Mouse (Mus musculus) midbrain, embryonic 15.5 days (tissue): ENCODE data around the gene Cnpy2. TPM values are rescaled to one million over a fixed set of nuclear protein-coding genes. Genes with fewer than 3 reads are reported as not detected.

Experiments used
- ATAC-seq: fragments of 200-750 bp; cut with Nextera tagmentation; replicated peaks from 2 replicates; pipeline ENCODE4 v1.8.0; 2017; ENCODE audit warnings: moderate TSS enrichment
- H3K27ac ChIP-seq: fragments of 300-500 bp; sonication (generic); 2 replicates; pipeline ENCODE4 v1.5.1; 2015; ENCODE audit warnings: mild to moderate bottlenecking, inconsistent platforms
- H3K27me3 ChIP-seq: fragments of 300-500 bp; sonication (generic); replicated peaks from 2 replicates; pipeline ENCODE4 v1.6.1; 2015; ENCODE audit warnings: inconsistent platforms
- H3K36me3 ChIP-seq: fragments of 300-500 bp; sonication (generic); replicated peaks from 2 replicates; pipeline ENCODE4 v1.6.1; 2015; ENCODE audit warnings: inconsistent platforms
- H3K4me1 ChIP-seq: fragments of 300-500 bp; sonication (generic); 2 replicates; pipeline ENCODE4 v1.6.1; 2015; ENCODE audit warnings: inconsistent platforms
- H3K4me2 ChIP-seq: fragments of 300-500 bp; sonication (generic); 2 replicates; pipeline ENCODE4 v1.6.1; 2015; ENCODE audit warnings: inconsistent platforms, mild to moderate bottlenecking, moderate library complexity
- H3K4me3 ChIP-seq: fragments of 300-500 bp; sonication (generic); 2 replicates; pipeline ENCODE4 v1.5.1; 2015; ENCODE audit warnings: mild to moderate bottlenecking, inconsistent platforms
- H3K9ac ChIP-seq: fragments of 300-500 bp; sonication (generic); 2 replicates; pipeline ENCODE4 v1.6.1; 2015; ENCODE audit warnings: mild to moderate bottlenecking, inconsistent platforms
- H3K9me3 ChIP-seq: fragments of 300-500 bp; sonication (generic); 2 replicates; pipeline ENCODE4 v1.6.1; 2016; ENCODE audit warnings: inconsistent platforms
- WGBS: fragments of 180-500 bp; shearing (Covaris S2); methylation state at CpG from one replicate; pipeline ENCODE4 v1.1.7; 2015; ENCODE audit warnings: mixed read lengths; 5-methylcytosine and 5-hydroxymethylcytosine counted together
- polyA plus RNA-seq: library from polyadenylated mRNA; unstranded; fragments of >200 nt; fragmentation: Nextera tagmentation; extraction: Ambion mirVana; gene quantifications from 2 replicates; pipeline ENCODE4 v1.2.1, GENCODE M21; 2015

Cnpy2 gene
- polyA plus RNA-seq, 1 experiment from 2014 or later = 194 TPM

- no peak for ATAC-seq
- Histone ChIP-seq H3K27ac (no peak overlapping the region), H3K9ac (no peak overlapping the region)
Measured at GRCm38 (mm10) chr10:128297622-128298021, 24.6 kb upstream of the Cnpy2 start.

GRCm38 (mm10) chr10:128298243-128298642 is 24.0 kb upstream of the Cnpy2 start:
- Histone ChIP-seq H3K9ac (no peak overlapping the region), H3K9me3 (no peaks in the 10 kb centered on the region), H3K36me3 (no peaks in the 10 kb centered on the region), H3K4me3 (no peak overlapping the region), H3K27me3 (no peaks in the 10 kb centered on the region), H3K27ac (no peak overlapping the region), H3K4me1 (peaks cover 8% of the 10 kb centered on the region), H3K4me2 (no peak overlapping the region)
- no peak for ATAC-seq
- WGBS = 81% methylated on average over 6 of the region's 6 CpGs

More at GRCm38 (mm10) chr10:128297622-128298021, 24.6 kb upstream of the Cnpy2 start:
- Histone ChIP-seq H3K36me3 (no peaks in the 10 kb centered on the region), H3K4me2 (no peak overlapping the region), H3K4me3 (no peak overlapping the region), H3K27me3 (no peaks in the 10 kb centered on the region), H3K4me1 (peaks cover 6% of the 10 kb centered on the region), H3K9me3 (no peaks in the 10 kb centered on the region)
- 77% methylated on average over 11 of the region's 11 CpGs for WGBS

DNA sequence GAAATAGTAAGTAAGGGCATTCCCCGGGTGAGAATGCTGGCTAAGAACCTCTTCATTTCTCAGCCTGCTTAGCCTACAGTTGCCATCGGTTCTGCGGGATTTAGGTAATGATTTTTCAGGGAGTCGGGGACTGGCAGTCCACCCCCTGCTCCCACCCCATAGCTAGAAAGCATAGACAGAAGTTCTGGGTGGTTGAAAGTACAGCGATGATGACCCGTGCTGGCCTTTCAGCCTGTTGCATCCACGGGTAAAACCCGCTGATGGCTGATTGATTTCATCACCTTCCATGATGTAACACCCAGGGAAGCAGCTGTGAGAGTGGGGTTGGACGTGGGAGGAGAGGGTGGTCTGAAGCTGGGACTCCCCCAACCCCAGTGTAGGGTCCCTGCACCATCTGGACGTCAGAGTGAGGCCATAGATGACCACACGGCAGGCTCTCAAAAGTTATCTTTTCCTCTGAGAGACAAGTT is 23.5 kb upstream of the Cnpy2 start, which contains the start of gene Il23a:
TSS of gene Il23a (minus strand) at position 51 of the 470 bp plus-strand sequence.
- Histone ChIP-seq H3K36me3 (no peaks in the 10 kb centered on the region), H3K4me3 (no peak within 1 kb of the TSS), H3K9me3 (no peaks in the 10 kb centered on the region), H3K4me2 (no peak within 1 kb of the TSS), H3K9ac (no peak within 1 kb of the TSS), H3K27ac (no peak within 1 kb of the TSS), H3K4me1 (peaks cover 9% of the 10 kb centered on the region), H3K27me3 (no peaks in the 10 kb centered on the region)
- 85% methylated on average over 11 of the region's 11 CpGs for WGBS
- ATAC-seq = no peak

DNA sequence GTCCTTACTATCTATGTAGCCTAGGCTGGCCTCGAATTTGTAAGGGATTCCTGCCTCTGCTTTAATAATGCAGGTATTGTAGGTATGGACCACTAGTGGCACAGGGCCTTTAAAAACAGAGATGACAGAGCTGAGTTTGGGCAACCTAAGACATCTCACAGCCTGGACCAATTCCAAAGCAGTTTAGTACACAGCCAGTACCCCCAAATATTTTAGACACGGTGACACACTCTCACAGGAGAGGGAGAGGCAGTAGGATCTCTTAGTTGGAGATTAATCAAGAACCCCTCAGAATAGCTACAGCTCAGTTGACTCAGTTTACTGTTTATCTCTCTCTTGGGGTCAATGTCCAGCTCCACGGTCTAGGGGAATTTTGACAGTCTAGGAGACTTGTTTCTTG is 19.9 kb upstream of the Cnpy2 start:
- no peak for ATAC-seq
- WGBS = 33% methylated on average over 3 of the region's 3 CpGs

DNA sequence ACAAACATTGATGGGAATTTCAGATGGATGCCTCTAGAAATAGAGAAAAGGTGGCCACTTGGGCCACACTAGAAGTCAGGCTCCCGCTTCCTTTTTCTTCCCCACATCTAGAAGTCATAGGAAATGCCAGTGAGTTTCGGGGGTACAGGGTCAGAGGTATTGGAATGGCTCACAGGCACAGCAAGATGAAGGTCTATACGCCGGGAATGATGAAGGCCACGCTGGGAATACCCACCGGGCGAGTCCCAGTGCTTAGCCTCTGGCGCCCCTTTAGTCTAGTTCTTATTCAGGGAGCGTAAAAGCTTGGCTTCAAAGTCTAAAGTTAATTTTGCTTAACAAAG is 19.5 kb upstream of the Cnpy2 start:
- Histone ChIP-seq H3K9me3 (no peaks in the 10 kb centered on the region), H3K4me1 (peaks cover 20% of the 10 kb centered on the region), H3K27ac (peak overlapping the region; percentile 97), H3K27me3 (no peaks in the 10 kb centered on the region), H3K4me3 (peak overlapping the region; percentile 56), H3K4me2 (peak overlapping the region; percentile 81), H3K9ac (peak overlapping the region; percentile 67), H3K36me3 (no peaks in the 10 kb centered on the region)
- under 1% methylated on average over 9 of the region's 9 CpGs for WGBS
- peak; percentile 48 for ATAC-seq

More for the DNA sequence above, 19.9 kb upstream of the Cnpy2 start:
- H3K4me1 ChIP-seq = peaks cover 20% of the 10 kb centered on the region
- H3K27ac ChIP-seq = peak overlapping the region; percentile 97
- peak overlapping the region; percentile 81 for H3K4me2 ChIP-seq
- no peaks in the 10 kb centered on the region for H3K27me3 ChIP-seq
- no peaks in the 10 kb centered on the region for H3K9me3 ChIP-seq
- peak overlapping the region; percentile 67 for H3K9ac ChIP-seq
- H3K36me3 ChIP-seq = no peaks in the 10 kb centered on the region
- peak overlapping the region; percentile 56 for H3K4me3 ChIP-seq

DNA sequence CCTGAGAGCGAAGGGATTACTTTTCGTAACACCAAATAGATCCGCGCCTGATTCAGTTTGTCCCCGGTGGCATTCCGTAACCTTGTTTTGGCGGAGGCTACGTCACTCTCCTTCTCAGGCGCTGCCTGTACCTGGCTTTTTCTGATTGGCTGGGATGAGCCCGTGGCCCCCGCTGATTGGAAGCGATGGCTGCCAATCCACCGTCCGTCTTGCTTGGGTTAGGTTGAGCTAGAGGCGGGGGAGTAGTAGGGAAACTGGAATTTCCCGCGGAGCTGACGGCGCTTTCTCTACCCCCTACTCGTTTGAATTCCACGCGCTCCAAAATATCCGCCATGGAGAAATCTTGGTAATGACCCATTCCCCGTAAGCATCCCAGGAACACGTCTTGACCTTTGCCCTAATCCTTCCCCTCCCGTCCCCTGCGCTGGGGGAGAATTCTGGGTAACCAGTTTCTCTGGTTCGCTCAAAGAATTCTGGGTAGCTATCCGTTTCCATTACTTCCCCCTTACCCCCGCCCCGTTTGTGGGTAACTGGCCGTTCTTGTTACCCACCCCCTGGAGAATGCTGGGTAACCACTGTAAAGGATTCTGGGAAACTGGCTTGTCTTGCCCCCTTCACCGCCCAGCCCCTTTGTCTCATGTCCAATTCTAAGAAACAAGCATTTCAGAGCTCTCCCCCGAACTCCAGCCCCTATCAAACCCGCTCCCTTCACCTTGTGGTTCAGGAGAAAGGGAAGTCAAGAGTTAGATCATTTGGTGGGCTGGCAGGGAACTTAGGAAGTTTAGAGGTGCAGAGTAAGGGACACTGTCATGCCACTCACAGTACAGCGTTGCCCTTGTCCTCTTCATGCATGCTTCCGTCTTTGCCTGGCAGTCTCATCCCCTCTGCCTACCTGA is 18.9 kb upstream of the Cnpy2 start, which contains the start of gene Pan2:
TSS of gene Pan2 (plus strand) at position 210 of the 896 bp plus-strand sequence.
- H3K27ac ChIP-seq = peak within 1 kb of the TSS; percentile 97
- H3K36me3 ChIP-seq = no peaks in the 10 kb centered on the region
- peak within 1 kb of the TSS; percentile 81 for H3K4me2 ChIP-seq
- H3K27me3 ChIP-seq = no peaks in the 10 kb centered on the region
- peak; percentile 99 for ATAC-seq
- peak within 1 kb of the TSS; percentile 56 for H3K4me3 ChIP-seq
- no peaks in the 10 kb centered on the region for H3K9me3 ChIP-seq
- peak within 1 kb of the TSS; percentile 69 for H3K9ac ChIP-seq
- WGBS = 1% methylated on average over 37 of the region's 37 CpGs
- peaks cover 20% of the 10 kb centered on the region for H3K4me1 ChIP-seq

GRCm38 (mm10) chr10:128309654-128310053 is 12.6 kb upstream of the Cnpy2 start:
- H3K27ac ChIP-seq = no peak overlapping the region
- peaks cover 14% of the 10 kb centered on the region for H3K36me3 ChIP-seq
- no peak overlapping the region for H3K4me3 ChIP-seq
- H3K9ac ChIP-seq = no peak overlapping the region
- 92% methylated on average over 7 of the region's 7 CpGs for WGBS
- H3K27me3 ChIP-seq = no peaks in the 10 kb centered on the region
- no peak for ATAC-seq
- H3K4me2 ChIP-seq = no peak overlapping the region
- no peaks in the 10 kb centered on the region for H3K9me3 ChIP-seq
- H3K4me1 ChIP-seq = peaks cover 2% of the 10 kb centered on the region

GRCm38 (mm10) chr10:128310177-128310576 is 12.1 kb upstream of the Cnpy2 start:
- Histone ChIP-seq H3K9ac (0 out of 2 replicates have a peak overlapping the region, but pooled peaks have one; percentile 8), H3K27ac (no peak overlapping the region), H3K9me3 (no peaks in the 10 kb centered on the region), H3K4me3 (no peak overlapping the region), H3K36me3 (peaks cover 18% of the 10 kb centered on the region), H3K4me2 (no peak overlapping the region), H3K4me1 (no peaks in the 10 kb centered on the region; the same call in 1 of the 2 replicates), H3K27me3 (no peaks in the 10 kb centered on the region)
- WGBS = 54% methylated on average over 11 of the region's 11 CpGs
- no peak for ATAC-seq

DNA sequence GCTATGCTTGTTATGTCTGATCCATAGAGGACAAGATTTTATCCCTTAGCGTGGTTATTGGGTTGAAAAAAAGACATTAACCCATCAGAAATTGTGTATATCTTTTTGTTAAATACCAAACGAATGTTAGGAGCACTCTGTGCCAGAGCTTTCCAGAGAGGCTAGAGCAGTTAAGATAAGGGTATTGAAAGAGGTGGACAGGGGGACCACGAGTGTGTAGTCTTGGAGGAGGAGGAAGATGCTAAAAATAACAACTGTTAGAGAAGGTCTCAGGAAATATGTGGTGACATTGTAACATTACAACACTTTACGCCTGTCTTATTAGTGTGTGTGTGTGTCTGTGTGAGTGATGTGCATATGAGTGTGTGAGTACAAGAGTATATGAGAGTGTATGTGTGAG is 11.4 kb upstream of the Cnpy2 start:
- ATAC-seq = no peak
- peaks cover 25% of the 10 kb centered on the region for H3K36me3 ChIP-seq
- no peak overlapping the region for H3K4me3 ChIP-seq
- no peaks in the 10 kb centered on the region for H3K9me3 ChIP-seq
- H3K4me1 ChIP-seq = no peaks in the 10 kb centered on the region; the same call in 1 of the 2 replicates
- H3K4me2 ChIP-seq = no peak overlapping the region
- no peak overlapping the region for H3K27ac ChIP-seq
- WGBS = 89% methylated on average over 4 of the region's 4 CpGs
- H3K9ac ChIP-seq = no peak overlapping the region
- no peaks in the 10 kb centered on the region for H3K27me3 ChIP-seq

- Histone ChIP-seq H3K4me2 (no peak overlapping the region), H3K27me3 (no peaks in the 10 kb centered on the region), H3K36me3 (peaks cover 39% of the 10 kb centered on the region), H3K27ac (no peak overlapping the region), H3K9ac (no peak overlapping the region), H3K4me3 (no peak overlapping the region), H3K9me3 (no peaks in the 10 kb centered on the region), H3K4me1 (no peaks in the 10 kb centered on the region)
- WGBS = 95% methylated on average over 8 of the region's 8 CpGs
- ATAC-seq = no peak
Measured at GRCm38 (mm10) chr10:128315578-128315977, 6.7 kb upstream of the Cnpy2 start.

GRCm38 (mm10) chr10:128321641-128322040 is 618 bp upstream of the Cnpy2 start:
- H3K4me2 ChIP-seq = peak overlapping the region; percentile 64
- peak overlapping the region; percentile 79 for H3K4me3 ChIP-seq
- WGBS = 61% methylated on average over 12 of the region's 12 CpGs
- H3K27ac ChIP-seq = peak overlapping the region; percentile 97
- H3K27me3 ChIP-seq = no peaks in the 10 kb centered on the region
- H3K9ac ChIP-seq = no peak overlapping the region
- ATAC-seq = no peak
- no peaks in the 10 kb centered on the region for H3K9me3 ChIP-seq
- peaks cover 15% of the 10 kb centered on the region for H3K36me3 ChIP-seq
- H3K4me1 ChIP-seq = peaks cover 19% of the 10 kb centered on the region

DNA sequence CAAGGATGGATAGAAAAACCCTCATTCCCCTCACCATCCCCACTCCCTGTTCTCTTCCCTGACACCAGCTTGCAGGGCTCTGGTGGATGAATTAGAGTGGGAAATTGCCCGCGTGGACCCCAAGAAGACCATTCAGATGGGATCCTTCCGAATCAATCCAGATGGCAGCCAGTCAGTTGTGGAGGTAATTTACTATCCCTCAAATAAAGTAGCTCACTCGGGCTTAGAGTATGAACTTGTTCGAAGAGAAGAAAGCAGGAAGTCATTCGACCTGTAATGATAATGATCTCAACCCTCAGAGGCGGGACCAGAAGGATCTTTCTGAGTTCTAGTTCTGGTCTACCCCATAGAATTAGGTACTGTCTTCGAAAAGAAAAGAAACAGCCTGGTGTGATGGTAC is 1.3 kb downstream of the Cnpy2 start:
- H3K27ac ChIP-seq = no peak overlapping the region
- ATAC-seq = no peak
- peaks cover 22% of the 10 kb centered on the region for H3K36me3 ChIP-seq
- peak overlapping the region; percentile 79 for H3K4me3 ChIP-seq
- 84% methylated on average over 8 of the region's 8 CpGs for WGBS
- peaks cover 19% of the 10 kb centered on the region for H3K4me1 ChIP-seq
- peak overlapping the region; percentile 64 for H3K4me2 ChIP-seq
- no peaks in the 10 kb centered on the region for H3K27me3 ChIP-seq
- H3K9me3 ChIP-seq = no peaks in the 10 kb centered on the region
- H3K9ac ChIP-seq = peak overlapping the region; percentile 95
